Mouse (Mus musculus): ENCODE measurements around the gene Slc22a12. TPM values are rescaled to one million over a fixed set of nuclear protein-coding genes. Genes with fewer than 3 reads are reported as not detected.

Slc22a12 gene
- polyA plus RNA-seq, 1 experiment from 2014 or later: 0.20 TPM

GRCm38 (mm10) chr19:6507393-6507792, 35.4 kb downstream of the Slc22a12 start:
- no peak for ATAC-seq

GRCm38 (mm10) chr19:6504656-6505045, 38.2 kb downstream of the Slc22a12 start:
- WGBS: 64% methylated on average over 12 of the region's 12 CpGs
- no peaks in the 10 kb centered on the region for H3K36me3 ChIP-seq (ENCODE audit: insufficient read depth, low read length)
- peaks cover 33% of the 10 kb centered on the region for H3K27me3 ChIP-seq (replicated peaks; ENCODE audit: insufficient read depth, low read length)
- H3K4me3 ChIP-seq (ENCODE audit: low read depth, low read length): no peak overlapping the region
- H3K9ac ChIP-seq (replicated peaks; ENCODE audit: low read depth): no peak overlapping the region
- no peaks in the 10 kb centered on the region for H3K9me3 ChIP-seq (ENCODE audit: low read length)
- TF ChIP-seq EP300 (IDR thresholded peaks at IDR 0.05) (no peak), CTCF (IDR thresholded peaks at IDR 0.05) (no peak)
- ATAC-seq (no peak), DNase-seq (ENCODE audit: low spot score) (no peak)
- peaks cover 8% of the 10 kb centered on the region; the same call in 1 of the 2 replicates for H3K4me1 ChIP-seq (ENCODE audit: insufficient read depth, low read depth, low read length)
- no peak overlapping the region for H3K4me2 ChIP-seq (replicated peaks; ENCODE audit: low read depth, low read length)
- H3K27ac ChIP-seq (ENCODE audit: low read length): no peak overlapping the region

More at GRCm38 (mm10) chr19:6507393-6507792, 35.4 kb downstream of the Slc22a12 start:
- Histone ChIP-seq H3K4me1 (ENCODE audit: insufficient read depth, low read depth, low read length) (0 out of 2 replicates have a peak, but pooled peaks cover 3% of the 10 kb centered on the region), H3K9me3 (ENCODE audit: low read length) (no peaks in the 10 kb centered on the region), H3K4me3 (ENCODE audit: low read depth, low read length) (no peak overlapping the region), H3K36me3 (ENCODE audit: insufficient read depth, low read length) (no peaks in the 10 kb centered on the region), H3K27me3 (replicated peaks; ENCODE audit: insufficient read depth, low read length) (peaks cover 8% of the 10 kb centered on the region), H3K4me2 (replicated peaks; ENCODE audit: low read depth, low read length) (no peak overlapping the region), H3K27ac (ENCODE audit: low read length) (no peak overlapping the region), H3K9ac (replicated peaks; ENCODE audit: low read depth) (no peak overlapping the region)
- no peak for TF ChIP-seq EP300 (IDR thresholded peaks at IDR 0.05)
- TF ChIP-seq CTCF (IDR thresholded peaks at IDR 0.05): no peak
- WGBS: 26% methylated on average over 10 of the region's 10 CpGs
- no peak for DNase-seq (ENCODE audit: low spot score)

GRCm38 (mm10) chr19:6503926-6504655, 38.7 kb downstream of the Slc22a12 start:
- H3K4me1 ChIP-seq (ENCODE audit: insufficient read depth, low read depth, low read length): peaks cover 8% of the 10 kb centered on the region; the same call in 1 of the 2 replicates
- H3K27me3 ChIP-seq (replicated peaks; ENCODE audit: insufficient read depth, low read length): peaks cover 35% of the 10 kb centered on the region
- H3K9me3 ChIP-seq (ENCODE audit: low read length): no peaks in the 10 kb centered on the region
- no peak overlapping the region for H3K27ac ChIP-seq (ENCODE audit: low read length)
- no peak overlapping the region for H3K9ac ChIP-seq (replicated peaks; ENCODE audit: low read depth)
- 15% methylated on average over 14 of the region's 16 CpGs for WGBS
- no peak overlapping the region for H3K4me3 ChIP-seq (ENCODE audit: low read depth, low read length)
- ATAC-seq (peak; percentile 30; the same call in 1 of the 2 replicates), DNase-seq (ENCODE audit: low spot score) (no peak)
- no peak overlapping the region for H3K4me2 ChIP-seq (replicated peaks; ENCODE audit: low read depth, low read length)
- TF ChIP-seq EP300 (IDR thresholded peaks at IDR 0.05): no peak
- TF ChIP-seq CTCF (IDR thresholded peaks at IDR 0.05): no peak
- H3K36me3 ChIP-seq (ENCODE audit: insufficient read depth, low read length): no peaks in the 10 kb centered on the region

GRCm38 (mm10) chr19:6502543-6503319, 40.1 kb downstream of the Slc22a12 start:
- ATAC-seq (peak; percentile 24; the same call in 1 of the 2 replicates), DNase-seq (ENCODE audit: low spot score) (peak; percentile 80)
- H3K4me3 ChIP-seq (ENCODE audit: low read depth, low read length): 0 out of 2 replicates have a peak overlapping the region, but pooled peaks have one; percentile 0
- 5% methylated on average over 20 of the region's 20 CpGs for WGBS
- no peaks in the 10 kb centered on the region for H3K36me3 ChIP-seq (ENCODE audit: insufficient read depth, low read length)
- no peaks in the 10 kb centered on the region for H3K9me3 ChIP-seq (ENCODE audit: low read length)
- H3K4me1 ChIP-seq (ENCODE audit: insufficient read depth, low read depth, low read length): peaks cover 13% of the 10 kb centered on the region; the same call in 1 of the 2 replicates
- no peak overlapping the region for H3K27ac ChIP-seq (ENCODE audit: low read length)
- peaks cover 48% of the 10 kb centered on the region for H3K27me3 ChIP-seq (replicated peaks; ENCODE audit: insufficient read depth, low read length)
- no peak overlapping the region for H3K9ac ChIP-seq (replicated peaks; ENCODE audit: low read depth)
- TF ChIP-seq EP300 (IDR thresholded peaks at IDR 0.05) (no peak), CTCF (IDR thresholded peaks at IDR 0.05) (no peak)
- H3K4me2 ChIP-seq (replicated peaks; ENCODE audit: low read depth, low read length): peak overlapping the region; percentile 23

GRCm38 (mm10) chr19:6502035-6502541, 40.7 kb downstream of the Slc22a12 start:
- H3K4me2 ChIP-seq (replicated peaks; ENCODE audit: low read depth, low read length): peak overlapping the region; percentile 23
- H3K9me3 ChIP-seq (ENCODE audit: low read length): no peaks in the 10 kb centered on the region
- no peaks in the 10 kb centered on the region for H3K36me3 ChIP-seq (ENCODE audit: insufficient read depth, low read length)
- no peak for TF ChIP-seq CTCF (IDR thresholded peaks at IDR 0.05)
- no peak for TF ChIP-seq EP300 (IDR thresholded peaks at IDR 0.05)
- 0 out of 2 replicates have a peak overlapping the region, but pooled peaks have one; percentile 0 for H3K4me3 ChIP-seq (ENCODE audit: low read depth, low read length)
- peaks cover 50% of the 10 kb centered on the region for H3K27me3 ChIP-seq (replicated peaks; ENCODE audit: insufficient read depth, low read length)
- WGBS: 2% methylated on average over 19 of the region's 25 CpGs
- DNase-seq (ENCODE audit: low spot score) (no peak), ATAC-seq (peak; percentile 33; the same call in 1 of the 2 replicates)
- no peak overlapping the region for H3K27ac ChIP-seq (ENCODE audit: low read length)
- no peak overlapping the region for H3K9ac ChIP-seq (replicated peaks; ENCODE audit: low read depth)
- H3K4me1 ChIP-seq (ENCODE audit: insufficient read depth, low read depth, low read length): peaks cover 14% of the 10 kb centered on the region; the same call in 1 of the 2 replicates

- no peak overlapping the region for H3K9ac ChIP-seq (replicated peaks; ENCODE audit: low read depth)
- H3K4me2 ChIP-seq (replicated peaks; ENCODE audit: low read depth, low read length): no peak overlapping the region
- H3K27me3 ChIP-seq (replicated peaks; ENCODE audit: insufficient read depth, low read length): peaks cover 62% of the 10 kb centered on the region
- no peak for TF ChIP-seq EP300 (IDR thresholded peaks at IDR 0.05)
- TF ChIP-seq CTCF (IDR thresholded peaks at IDR 0.05): no peak
- DNase-seq (ENCODE audit: low spot score) (no peak), ATAC-seq (no peak)
- no peaks in the 10 kb centered on the region for H3K9me3 ChIP-seq (ENCODE audit: low read length)
- no peak overlapping the region for H3K4me3 ChIP-seq (ENCODE audit: low read depth, low read length)
- no peaks in the 10 kb centered on the region for H3K36me3 ChIP-seq (ENCODE audit: insufficient read depth, low read length)
- WGBS: 33% methylated on average over 1 of the region's 2 CpGs
- no peak overlapping the region for H3K27ac ChIP-seq (ENCODE audit: low read length)
- peaks cover 14% of the 10 kb centered on the region; the same call in 1 of the 2 replicates for H3K4me1 ChIP-seq (ENCODE audit: insufficient read depth, low read depth, low read length)
Measured at GRCm38 (mm10) chr19:6500636-6501025, 42.2 kb downstream of the Slc22a12 start.

All from lung, postnatal 0 days (tissue).